Mouse (Mus musculus) retina, postnatal 7 days (tissue): ENCODE measurements around the gene Myo19.

Source experiments
- DNase-seq: peaks from one replicate; pipeline ENCODE4 v3.0.0-alpha.2; 2012; ENCODE audit warnings: low read depth, low spot score

Myo19 gene

GRCm38 (mm10) chr11:84945841-84946240 lies 65.9 kb downstream of the Myo19 start:
- no peak for DNase-seq

- DNase-seq: no peak
Measured at GRCm38 (mm10) chr11:84947206-84947605, 67.3 kb downstream of the Myo19 start.

GRCm38 (mm10) chr11:84948114-84948513 lies 68.2 kb downstream of the Myo19 start:
- no peak for DNase-seq

- no peak for DNase-seq
Measured at GRCm38 (mm10) chr11:84948526-84948925, 68.6 kb downstream of the Myo19 start.

- DNase-seq: no peak
Measured at GRCm38 (mm10) chr11:84952611-84953010, 72.7 kb downstream of the Myo19 start.

GRCm38 (mm10) chr11:84956400-84956799 lies 76.5 kb downstream of the Myo19 start:
- no peak for DNase-seq

- no peak for DNase-seq
Measured at GRCm38 (mm10) chr11:84957171-84957570, 77.2 kb downstream of the Myo19 start.

- no peak for DNase-seq
Measured at GRCm38 (mm10) chr11:84957591-84958270, 77.8 kb downstream of the Myo19 start, which contains the start of gene Car4. Gene Car4 (plus strand): TSS chr11:84957786.

- DNase-seq: no peak
Measured at GRCm38 (mm10) chr11:84958271-84958630, 78.3 kb downstream of the Myo19 start.

GRCm38 (mm10) chr11:84959181-84959580 lies 79.2 kb downstream of the Myo19 start:
- no peak for DNase-seq

GRCm38 (mm10) chr11:84959701-84960181 lies 79.8 kb downstream of the Myo19 start:
- no peak for DNase-seq

- DNase-seq: no peak
Measured at GRCm38 (mm10) chr11:84960291-84960690, 80.3 kb downstream of the Myo19 start.

- DNase-seq: no peak
Measured at GRCm38 (mm10) chr11:84960780-84961179, 80.8 kb downstream of the Myo19 start.
